Mouse (Mus musculus): ENCODE results near the gene P2rx5.

P2rx5 gene

DNA sequence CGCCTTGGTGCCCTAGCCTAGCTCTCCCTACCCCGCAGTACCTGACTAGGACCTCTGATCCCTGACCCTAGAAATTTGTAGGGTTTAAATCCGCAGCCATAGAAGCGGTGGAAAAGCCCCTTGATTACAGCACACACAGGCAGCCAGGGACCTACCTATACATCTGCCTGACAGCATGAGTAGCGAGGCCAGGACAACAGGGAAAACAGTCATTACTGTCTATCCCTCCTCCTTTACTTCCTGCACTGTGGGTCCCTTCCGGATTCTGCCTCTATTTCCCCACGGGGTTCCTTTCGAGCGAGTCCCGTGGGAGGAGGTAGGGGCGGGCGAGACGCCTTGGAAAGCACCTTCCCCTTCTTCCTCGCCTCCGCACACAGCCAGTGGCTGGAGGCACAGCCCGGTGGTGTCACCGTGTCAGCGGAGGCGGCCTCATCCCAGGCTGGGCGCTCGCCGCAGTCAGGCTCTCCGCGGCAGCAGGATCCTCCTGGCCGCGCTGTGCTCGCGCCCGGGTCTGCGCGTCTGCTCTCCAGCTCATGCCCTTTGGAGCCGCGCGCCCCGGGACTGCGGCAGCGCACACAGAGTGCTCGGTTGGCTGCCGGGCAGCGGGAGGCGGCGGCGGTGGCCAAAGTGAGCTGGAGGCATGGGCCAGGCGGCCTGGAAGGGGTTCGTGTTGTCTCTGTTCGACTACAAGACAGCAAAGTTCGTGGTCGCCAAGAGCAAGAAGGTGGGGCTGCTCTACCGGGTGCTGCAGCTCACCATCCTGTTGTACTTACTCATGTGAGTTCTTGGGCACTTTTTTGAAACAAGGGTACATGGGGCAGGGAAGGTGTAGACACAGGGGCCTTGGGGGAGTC, at the start of gene P2rx5:
Gene P2rx5 (plus strand): TSS at position 465 of the 854 bp plus-strand sequence.
- no peak for DNase-seq

- DNase-seq = no peak
These were observed 48.8 kb upstream of the P2rx5 start for GRCm38 (mm10) chr11:73111414-73111813.

DNA sequence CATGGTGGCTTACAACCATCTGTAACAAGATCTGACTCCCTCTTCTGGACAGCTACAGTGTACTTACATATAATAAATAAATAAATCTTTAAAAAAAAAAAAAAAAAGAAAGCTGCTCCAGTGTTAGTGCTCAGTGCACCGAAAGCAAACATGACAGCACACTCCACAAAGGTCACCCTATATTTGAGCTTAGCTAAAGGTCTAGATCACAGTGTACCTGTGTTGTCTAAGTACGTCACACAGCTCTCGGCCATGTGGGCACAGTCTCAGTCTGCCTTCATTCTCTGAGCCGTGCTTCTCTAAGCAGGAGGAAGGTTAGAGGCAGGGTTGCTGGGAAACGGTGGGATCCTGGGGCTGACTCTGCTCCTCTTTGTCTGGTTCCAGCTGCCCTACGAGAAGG, 33.7 kb upstream of the P2rx5 start:
- no peak for DNase-seq

GRCm38 (mm10) chr11:73131020-73131419, 29.2 kb upstream of the P2rx5 start:
- DNase-seq = peak; percentile 66

GRCm38 (mm10) chr11:73132999-73133398, 27.2 kb upstream of the P2rx5 start:
- no peak for DNase-seq

GRCm38 (mm10) chr11:73134222-73134621, 26.0 kb upstream of the P2rx5 start:
- no peak for DNase-seq

GRCm38 (mm10) chr11:73136587-73136986, 23.6 kb upstream of the P2rx5 start:
- DNase-seq = no peak

GRCm38 (mm10) chr11:73137116-73137515, 23.1 kb upstream of the P2rx5 start:
- peak; percentile 32 for DNase-seq

GRCm38 (mm10) chr11:73137591-73138501, 22.4 kb upstream of the P2rx5 start, which contains the start of gene Haspin:
Haspin (minus strand) TSS chr11:73138294.
- DNase-seq = peak; percentile 93

GRCm38 (mm10) chr11:73144261-73144681, 15.9 kb upstream of the P2rx5 start:
- no peak for DNase-seq

- DNase-seq = no peak
These were observed 13.9 kb upstream of the P2rx5 start for GRCm38 (mm10) chr11:73146026-73146974.

DNA sequence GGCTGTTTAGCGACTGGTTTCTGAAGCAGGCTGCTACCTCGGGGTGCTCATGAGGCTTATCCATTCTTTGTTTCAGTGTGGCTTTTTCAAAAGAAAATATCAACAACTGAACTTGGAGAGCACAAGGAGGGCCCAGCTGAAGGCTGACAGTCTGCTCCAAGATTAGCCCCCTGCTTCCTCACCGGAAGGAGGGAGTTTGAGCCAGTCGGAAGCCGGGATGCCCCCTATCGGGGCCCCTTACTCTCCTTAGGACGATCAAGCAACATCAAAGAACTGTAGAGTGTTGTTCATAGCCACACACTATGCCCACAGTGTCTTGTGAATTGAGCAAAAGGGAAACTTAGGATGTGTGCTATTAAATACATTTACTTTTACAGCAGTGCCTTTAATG, 13.3 kb upstream of the P2rx5 start:
- no peak for DNase-seq

DNA sequence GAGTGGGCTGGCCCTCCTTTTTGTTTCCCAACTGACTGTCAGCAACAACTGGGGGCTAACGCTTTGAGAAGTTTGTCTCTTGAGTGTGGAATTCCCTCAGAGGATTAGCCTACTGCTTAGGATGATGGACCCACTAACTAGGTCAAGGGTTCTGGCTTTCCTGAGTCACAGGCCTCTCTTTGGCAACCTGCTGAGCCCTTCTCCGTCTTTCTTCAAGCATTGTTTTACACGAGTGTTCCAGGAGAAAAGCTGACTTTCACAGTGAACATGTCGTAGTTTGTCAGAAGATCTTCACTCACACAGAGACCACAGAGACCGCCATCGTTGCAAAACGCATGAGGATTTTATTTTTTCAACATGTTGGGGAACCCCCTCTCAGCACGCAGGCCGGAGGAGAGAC, 12.0 kb upstream of the P2rx5 start:
- no peak for DNase-seq

GRCm38 (mm10) chr11:73155071-73155470, 5.2 kb upstream of the P2rx5 start:
- DNase-seq = no peak

GRCm38 (mm10) chr11:73160811-73161200, 585 bp downstream of the P2rx5 start:
- DNase-seq = no peak

DNA sequence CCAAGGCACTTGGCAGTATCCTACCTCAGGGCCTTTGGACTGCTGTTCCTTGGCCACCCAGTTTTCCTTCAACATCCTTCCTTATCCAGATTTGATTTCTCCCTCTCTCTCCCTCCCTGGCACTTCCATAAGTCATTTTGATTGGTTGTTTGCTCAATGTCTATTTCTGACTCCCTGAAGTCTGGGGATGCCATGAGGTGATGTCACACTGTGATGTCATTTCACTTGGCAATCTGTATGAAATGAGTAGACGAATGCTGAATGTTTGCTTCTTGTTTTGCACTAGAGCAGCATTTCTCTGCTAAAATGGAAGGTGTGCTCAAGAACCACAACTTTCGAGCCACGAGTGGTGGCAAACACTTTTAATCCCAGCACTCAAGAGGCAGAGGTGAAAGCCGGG, 1.4 kb downstream of the P2rx5 start:
- no peak for DNase-seq

DNA sequence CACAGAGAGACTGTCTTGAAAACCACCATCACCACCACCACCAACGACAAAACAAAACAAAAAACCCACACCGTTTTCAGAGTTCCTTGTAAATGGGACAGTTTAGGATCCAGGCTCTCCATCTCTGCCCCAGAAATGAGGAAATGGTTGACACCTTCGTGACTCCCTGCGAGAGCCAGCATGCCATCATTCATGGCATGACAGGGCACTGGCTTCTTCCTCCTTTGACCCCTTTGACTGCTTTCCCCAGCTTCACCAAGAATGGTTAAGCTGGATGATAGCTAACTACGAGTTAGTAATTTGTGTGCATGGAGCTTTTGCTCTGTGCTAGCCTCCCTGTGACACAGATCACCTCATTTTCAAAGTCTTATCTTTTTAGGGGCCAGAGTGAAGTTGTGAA, 2.1 kb downstream of the P2rx5 start:
- no peak for DNase-seq

GRCm38 (mm10) chr11:73168071-73168470, 7.8 kb downstream of the P2rx5 start:
- no peak for DNase-seq

- no peak for DNase-seq
These were observed 8.4 kb downstream of the P2rx5 start for GRCm38 (mm10) chr11:73168576-73168975.

DNA sequence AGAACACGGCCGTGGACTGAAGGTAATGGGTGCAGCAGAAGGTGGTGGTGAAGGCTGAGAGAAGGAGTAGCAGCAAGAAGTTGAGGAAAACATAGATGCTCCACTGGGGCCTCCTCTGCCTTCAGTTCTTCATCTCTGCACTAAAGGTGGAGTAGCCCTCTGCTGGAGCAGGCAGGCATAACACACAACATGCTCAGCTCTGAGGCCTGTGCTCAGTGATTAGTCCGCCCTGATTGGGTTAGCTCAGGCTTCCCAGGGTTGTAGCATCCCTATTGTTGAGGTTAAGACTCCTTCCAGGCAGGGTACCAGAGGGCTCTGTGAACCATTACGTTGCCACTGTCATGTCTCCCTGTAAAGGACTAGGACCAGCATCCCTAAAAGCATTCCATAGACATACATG, 9.0 kb downstream of the P2rx5 start:
- DNase-seq = peak; percentile 65

GRCm38 (mm10) chr11:73172186-73172585, 12.0 kb downstream of the P2rx5 start:
- no peak for DNase-seq

GRCm38 (mm10) chr11:73175612-73176011, 15.4 kb downstream of the P2rx5 start:
- DNase-seq = no peak

GRCm38 (mm10) chr11:73176186-73176585, 16.0 kb downstream of the P2rx5 start:
- no peak for DNase-seq

Measured in thymus, postnatal 25 days (tissue).